Mouse (Mus musculus): ENCODE data around the gene Hmga2. TPM values are rescaled to one million over a fixed set of nuclear protein-coding genes. Genes with fewer than 3 reads are reported as not detected.
"Not testable (repeated sequence)": the region's sequence is repeated elsewhere in the genome, so short reads cannot be mapped to it uniquely, and the experiment has no call there.

Gene Hmga2
- total and polyA plus RNA-seq, 2 experiments from 2014 or later, result 0.30 to 0.99 TPM

DNA sequence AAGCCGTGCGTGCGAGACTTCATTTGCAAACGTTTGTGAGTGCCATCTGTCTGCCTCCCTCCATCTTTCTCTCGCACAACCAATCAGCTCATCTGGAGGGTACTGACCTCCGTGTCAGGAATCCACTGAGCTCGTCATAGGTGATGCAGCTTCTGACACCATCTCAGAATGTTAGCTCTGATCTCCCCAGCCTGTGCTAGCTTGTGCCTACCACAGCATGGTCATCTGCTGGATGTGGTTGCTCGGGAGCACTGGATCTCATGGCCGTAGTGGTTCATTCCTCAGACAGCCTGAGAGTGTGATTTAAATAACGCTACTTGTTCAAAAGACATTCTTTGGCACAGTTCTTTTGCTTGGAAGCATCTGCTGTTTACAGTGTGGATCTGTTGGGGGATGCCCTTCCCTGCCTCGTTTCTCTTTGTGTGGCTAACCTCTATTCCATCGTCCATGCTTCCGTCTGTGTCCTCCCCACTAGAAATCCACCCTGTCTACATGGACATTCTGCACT is 121.7 kb downstream of the Hmga2 start:
- ATAC-seq (ENCODE audit: low FRiP score) (no peak), DNase-seq (ENCODE audit: low spot score) (no peak)
- 65% methylated on average over 13 of the region's 13 CpGs for WGBS
- no peak for TF ChIP-seq CTCF (IDR thresholded peaks at IDR 0.05)
- H3K36me3 ChIP-seq (ENCODE audit: insufficient read depth, low read length), result no peaks in the 10 kb centered on the region
- H3K9me3 ChIP-seq (ENCODE audit: low read length), result no peaks in the 10 kb centered on the region
- no peak overlapping the region for H3K9ac ChIP-seq (replicated peaks; ENCODE audit: low read length, poor library complexity, severe bottlenecking)
- no peak overlapping the region for H3K27ac ChIP-seq (ENCODE audit: low read depth, low read length)
- no peaks in the 10 kb centered on the region for H3K27me3 ChIP-seq (ENCODE audit: insufficient read depth, low read length)
- no peak overlapping the region for H3K4me3 ChIP-seq (ENCODE audit: low read depth, low read length)
- H3K4me2 ChIP-seq (ENCODE audit: low read depth, low read length, poor library complexity, severe bottlenecking), result no peak overlapping the region
- no peaks in the 10 kb centered on the region for H3K4me1 ChIP-seq (ENCODE audit: insufficient read depth, low read length)

DNA sequence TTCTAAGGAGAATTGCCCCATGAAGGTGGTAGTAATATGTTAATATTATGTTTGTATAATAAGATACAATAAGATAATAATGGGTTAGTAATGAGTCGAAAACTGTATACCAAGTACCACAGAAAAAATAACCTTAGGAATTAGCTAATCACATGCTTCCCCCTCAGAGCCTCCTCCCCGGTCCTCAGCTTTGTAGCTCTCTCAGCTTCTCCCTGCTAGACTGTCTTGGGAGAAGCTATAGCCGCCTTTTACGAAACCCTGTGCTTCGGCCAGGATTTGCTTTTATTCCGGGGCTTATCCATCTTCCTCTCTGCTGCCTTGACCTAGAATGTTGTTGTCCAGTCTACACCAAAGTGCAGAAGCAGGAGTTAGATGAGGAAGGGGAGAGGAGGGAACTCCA is 130.9 kb downstream of the Hmga2 start:
- no peak overlapping the region for H3K4me2 ChIP-seq (ENCODE audit: low read depth, low read length, poor library complexity, severe bottlenecking)
- DNase-seq (ENCODE audit: low spot score), result no peak
- H3K9me3 ChIP-seq (ENCODE audit: low read length), result no peaks in the 10 kb centered on the region
- ATAC-seq (ENCODE audit: low FRiP score), result no peak
- no peak overlapping the region for H3K4me3 ChIP-seq (ENCODE audit: low read depth, low read length)
- H3K9ac ChIP-seq (replicated peaks; ENCODE audit: low read length, poor library complexity, severe bottlenecking), result no peak overlapping the region
- no peak overlapping the region for H3K27ac ChIP-seq (ENCODE audit: low read depth, low read length)
- H3K4me1 ChIP-seq (ENCODE audit: insufficient read depth, low read length), result no peaks in the 10 kb centered on the region
- H3K27me3 ChIP-seq (ENCODE audit: insufficient read depth, low read length), result no peaks in the 10 kb centered on the region
- no peak for TF ChIP-seq CTCF (IDR thresholded peaks at IDR 0.05)
- no peaks in the 10 kb centered on the region for H3K36me3 ChIP-seq (ENCODE audit: insufficient read depth, low read length)
- 82% methylated on average over 6 of the region's 6 CpGs for WGBS

DNA sequence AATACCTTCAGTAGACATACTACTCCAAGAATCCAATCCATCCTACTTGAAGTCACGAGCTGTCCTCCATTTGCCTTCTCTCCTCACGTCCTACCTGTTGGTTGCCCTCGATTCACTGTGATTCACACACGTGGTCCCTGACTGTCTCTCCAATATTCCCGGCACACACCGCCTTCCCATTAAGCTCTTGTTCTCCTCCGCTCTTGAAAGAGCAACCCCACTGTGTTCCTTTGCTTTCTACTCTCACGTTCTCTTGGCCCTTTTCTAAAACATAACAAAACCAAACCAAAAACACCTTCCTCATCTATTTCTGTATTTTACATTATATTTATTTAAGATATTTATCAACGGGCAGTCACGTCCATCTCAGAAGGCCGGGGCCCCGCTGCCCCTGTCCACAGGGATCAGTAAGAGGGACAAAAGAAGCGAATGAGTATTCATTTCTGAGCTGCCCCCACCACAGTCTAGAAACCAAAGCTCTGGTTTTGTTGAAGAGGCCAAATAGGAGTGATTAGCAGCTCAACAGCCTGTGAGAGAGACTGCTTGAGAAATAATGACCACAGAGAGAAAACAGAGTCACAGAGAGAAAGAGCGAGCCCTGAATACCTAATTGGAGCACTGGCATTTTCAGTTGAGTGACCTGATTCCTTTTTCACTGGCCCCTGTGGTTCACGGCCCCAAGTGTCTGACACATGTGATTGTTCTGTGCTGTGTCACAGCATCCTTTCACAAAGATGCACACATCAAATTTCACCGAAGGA is 131.5 kb downstream of the Hmga2 start:
- Histone ChIP-seq H3K4me2 (ENCODE audit: low read depth, low read length, poor library complexity, severe bottlenecking) (no peak overlapping the region), H3K4me3 (ENCODE audit: low read depth, low read length) (no peak overlapping the region), H3K4me1 (ENCODE audit: insufficient read depth, low read length) (no peaks in the 10 kb centered on the region), H3K27me3 (ENCODE audit: insufficient read depth, low read length) (no peaks in the 10 kb centered on the region), H3K9ac (replicated peaks; ENCODE audit: low read length, poor library complexity, severe bottlenecking) (no peak overlapping the region), H3K27ac (ENCODE audit: low read depth, low read length) (no peak overlapping the region), H3K36me3 (ENCODE audit: insufficient read depth, low read length) (no peaks in the 10 kb centered on the region), H3K9me3 (ENCODE audit: low read length) (no peaks in the 10 kb centered on the region)
- WGBS, result 52% methylated on average over 16 of the region's 16 CpGs
- ATAC-seq (ENCODE audit: low FRiP score) (no peak), DNase-seq (ENCODE audit: low spot score) (no peak)
- no peak for TF ChIP-seq CTCF (IDR thresholded peaks at IDR 0.05)

DNA sequence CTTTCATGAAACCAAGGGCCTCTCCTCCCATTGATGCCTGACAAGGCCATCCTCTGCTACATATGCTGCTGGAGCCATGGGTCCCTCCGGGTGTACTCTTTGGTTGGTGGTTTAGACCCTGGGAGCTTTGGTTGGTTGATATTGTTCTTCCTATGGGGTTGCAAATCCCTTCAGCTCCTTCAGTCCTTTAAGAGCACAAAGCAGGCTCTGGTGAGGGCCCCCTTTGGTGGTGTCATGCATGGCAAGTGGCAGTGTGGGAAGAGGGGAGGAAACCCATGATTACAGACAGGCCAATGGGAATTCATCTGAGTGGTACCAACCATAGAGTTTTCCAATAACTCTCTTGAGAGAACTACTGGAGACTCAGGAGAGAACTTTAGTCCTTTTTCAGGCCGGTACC is 136.4 kb downstream of the Hmga2 start:
- not testable (repeated sequence) for H3K36me3 ChIP-seq (ENCODE audit: insufficient read depth, low read length); H3K9ac ChIP-seq (replicated peaks; ENCODE audit: low read length, poor library complexity, severe bottlenecking); DNase-seq (ENCODE audit: low spot score); ATAC-seq (ENCODE audit: low FRiP score); H3K27ac ChIP-seq (ENCODE audit: low read depth, low read length); H3K4me3 ChIP-seq (ENCODE audit: low read depth, low read length); H3K27me3 ChIP-seq (ENCODE audit: insufficient read depth, low read length); H3K4me2 ChIP-seq (ENCODE audit: low read depth, low read length, poor library complexity, severe bottlenecking); H3K9me3 ChIP-seq (ENCODE audit: low read length); H3K4me1 ChIP-seq (ENCODE audit: insufficient read depth, low read length)
- WGBS, result 71% methylated on average over 2 of the region's 2 CpGs

DNA sequence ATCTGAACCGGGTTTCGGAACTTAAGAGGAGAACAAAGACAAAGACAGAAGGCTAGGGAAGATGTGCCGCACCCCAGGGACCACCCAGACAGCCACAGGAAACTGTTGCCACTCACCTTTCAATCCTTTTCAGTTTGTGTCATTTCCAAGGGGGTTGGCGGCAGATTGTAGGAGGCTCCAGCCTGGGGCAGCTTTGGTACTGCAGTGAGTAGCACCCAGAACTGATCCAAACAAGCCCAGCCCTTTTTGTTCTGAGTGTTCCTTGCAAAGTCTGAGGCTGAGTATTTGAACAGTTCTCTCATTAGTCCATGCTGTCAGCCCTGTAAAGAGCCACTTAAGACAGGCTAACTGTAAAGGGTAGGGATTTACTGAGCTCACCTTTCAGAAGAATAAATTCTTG is 136.9 kb downstream of the Hmga2 start:
- DNase-seq (ENCODE audit: low spot score) (no peak), ATAC-seq (ENCODE audit: low FRiP score) (no peak)
- Histone ChIP-seq H3K4me3 (ENCODE audit: low read depth, low read length) (no peak overlapping the region), H3K36me3 (ENCODE audit: insufficient read depth, low read length) (no peaks in the 10 kb centered on the region), H3K27me3 (ENCODE audit: insufficient read depth, low read length) (no peaks in the 10 kb centered on the region), H3K27ac (ENCODE audit: low read depth, low read length) (no peak overlapping the region), H3K9ac (replicated peaks; ENCODE audit: low read length, poor library complexity, severe bottlenecking) (no peak overlapping the region), H3K4me1 (ENCODE audit: insufficient read depth, low read length) (no peaks in the 10 kb centered on the region), H3K4me2 (ENCODE audit: low read depth, low read length, poor library complexity, severe bottlenecking) (no peak overlapping the region), H3K9me3 (ENCODE audit: low read length) (no peaks in the 10 kb centered on the region)
- no peak for TF ChIP-seq CTCF (IDR thresholded peaks at IDR 0.05)
- 55% methylated on average over 4 of the region's 4 CpGs for WGBS

DNA sequence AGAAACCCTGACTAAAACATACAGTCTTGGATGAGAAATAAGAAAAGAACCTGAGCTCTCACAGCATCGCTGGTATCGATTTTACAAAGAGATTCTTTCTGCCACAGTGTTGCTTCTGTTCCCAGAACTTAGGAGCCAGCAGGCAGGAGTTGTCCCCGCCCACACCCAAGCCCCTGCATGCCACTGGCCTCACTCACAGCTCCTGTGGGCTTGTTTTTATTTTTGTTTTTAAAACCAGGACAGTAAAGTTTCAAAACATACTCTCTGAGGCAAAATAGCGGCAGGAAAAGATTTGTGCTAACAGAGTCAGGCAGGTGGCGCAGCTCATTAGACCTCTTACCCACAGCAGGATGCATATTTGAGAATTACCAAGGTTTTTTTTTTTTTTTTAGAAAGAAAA is 137.4 kb downstream of the Hmga2 start:
- WGBS, result 60% methylated on average over 5 of the region's 5 CpGs
- Histone ChIP-seq H3K4me2 (ENCODE audit: low read depth, low read length, poor library complexity, severe bottlenecking) (no peak overlapping the region), H3K27ac (ENCODE audit: low read depth, low read length) (no peak overlapping the region), H3K9me3 (ENCODE audit: low read length) (no peaks in the 10 kb centered on the region), H3K4me1 (ENCODE audit: insufficient read depth, low read length) (no peaks in the 10 kb centered on the region), H3K36me3 (ENCODE audit: insufficient read depth, low read length) (no peaks in the 10 kb centered on the region), H3K4me3 (ENCODE audit: low read depth, low read length) (no peak overlapping the region), H3K27me3 (ENCODE audit: insufficient read depth, low read length) (no peaks in the 10 kb centered on the region), H3K9ac (replicated peaks; ENCODE audit: low read length, poor library complexity, severe bottlenecking) (no peak overlapping the region)
- DNase-seq (ENCODE audit: low spot score), result no peak
- ATAC-seq (ENCODE audit: low FRiP score), result no peak
- TF ChIP-seq CTCF (IDR thresholded peaks at IDR 0.05), result no peak

DNA sequence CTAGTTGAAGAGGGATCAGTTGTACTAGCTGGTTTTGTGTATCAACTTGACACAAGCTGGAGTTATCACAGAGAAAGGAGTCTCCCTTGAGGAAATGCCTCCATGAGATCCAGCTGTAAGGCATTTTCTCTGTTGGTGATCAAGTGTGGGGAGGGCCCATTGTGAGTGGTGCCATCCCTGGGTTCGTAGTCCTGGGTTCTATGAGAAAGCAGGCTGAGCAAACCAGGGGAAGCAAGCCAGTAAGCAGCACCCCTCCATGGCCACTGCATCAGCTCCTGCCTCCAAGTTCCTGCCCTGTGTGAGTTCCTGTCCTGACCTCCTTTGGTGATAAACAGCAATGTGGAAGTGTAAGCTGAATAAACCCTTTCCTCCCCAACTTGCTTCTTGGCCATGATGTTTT is 137.8 kb downstream of the Hmga2 start:
- not testable (repeated sequence) for H3K9ac ChIP-seq (replicated peaks; ENCODE audit: low read length, poor library complexity, severe bottlenecking); H3K27me3 ChIP-seq (ENCODE audit: insufficient read depth, low read length); H3K36me3 ChIP-seq (ENCODE audit: insufficient read depth, low read length); H3K9me3 ChIP-seq (ENCODE audit: low read length); H3K4me2 ChIP-seq (ENCODE audit: low read depth, low read length, poor library complexity, severe bottlenecking); H3K4me3 ChIP-seq (ENCODE audit: low read depth, low read length); DNase-seq (ENCODE audit: low spot score); H3K27ac ChIP-seq (ENCODE audit: low read depth, low read length); H3K4me1 ChIP-seq (ENCODE audit: insufficient read depth, low read length); ATAC-seq (ENCODE audit: low FRiP score)
- 85% methylated on average over 1 of the region's 1 CpGs for WGBS
